Mouse (Mus musculus): Measurements from ENCODE around the gene Larp1. TPM values are rescaled to one million over a fixed set of nuclear protein-coding genes. Genes with fewer than 3 reads are reported as not detected.
"Not testable (repeated sequence)": the region's sequence is repeated elsewhere in the genome, so short reads cannot be mapped to it uniquely, and the experiment has no call there.

Gene Larp1
- polyA plus RNA-seq, 1 experiment, result 54.4 TPM

DNA sequence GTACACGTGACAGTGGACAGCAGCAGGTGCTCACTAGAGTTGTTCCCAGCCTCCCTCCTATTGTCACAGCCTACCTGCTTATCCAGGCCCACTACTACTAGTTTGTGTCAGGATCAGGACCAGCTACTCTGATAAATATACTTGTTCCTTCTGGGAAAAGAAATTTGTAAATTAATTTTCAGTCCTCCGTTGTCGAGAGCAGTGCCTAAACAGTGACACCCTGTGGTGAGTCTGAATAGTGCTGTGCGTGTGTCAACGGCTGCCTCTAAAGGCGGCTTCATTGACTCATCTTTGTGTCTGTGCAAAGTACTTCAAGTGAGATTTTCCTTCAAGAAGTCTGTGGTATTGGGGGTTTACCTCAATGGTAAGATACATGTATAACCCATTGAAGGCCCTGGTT lies 48.6 kb downstream of the Larp1 start:
- DNase-seq, result peak; percentile 39
- no peaks in the 10 kb centered on the region for H3K4me1 ChIP-seq (replicated peaks; ENCODE audit: control insufficient read depth, insufficient read depth, low read length)
- H3K27ac ChIP-seq (ENCODE audit: control insufficient read depth, insufficient read depth, low read length), result no peak overlapping the region
- H3K4me3 ChIP-seq (ENCODE audit: control insufficient read depth, insufficient read depth, low read length), result no peak overlapping the region
- peak; percentile 17; the same call in 1 of the 2 replicates for TF ChIP-seq CTCF (IDR thresholded peaks at IDR 0.05; ENCODE audit: borderline replicate concordance, control insufficient read depth, extremely low read depth, insufficient read depth, low read length, poor library complexity)
- TF ChIP-seq POLR2A (IDR thresholded peaks at IDR 0.05; ENCODE audit: control insufficient read depth, extremely low read depth, insufficient read depth, low read length, poor library complexity), result no peak
- H3K27me3 ChIP-seq (ENCODE audit: control insufficient read depth, insufficient read depth, low read length), result no peaks in the 10 kb centered on the region
- peaks cover 71% of the 10 kb centered on the region for H3K36me3 ChIP-seq (ENCODE audit: control insufficient read depth, insufficient read depth, low read length)
- 54% methylated on average over 6 of the region's 6 CpGs for WGBS

DNA sequence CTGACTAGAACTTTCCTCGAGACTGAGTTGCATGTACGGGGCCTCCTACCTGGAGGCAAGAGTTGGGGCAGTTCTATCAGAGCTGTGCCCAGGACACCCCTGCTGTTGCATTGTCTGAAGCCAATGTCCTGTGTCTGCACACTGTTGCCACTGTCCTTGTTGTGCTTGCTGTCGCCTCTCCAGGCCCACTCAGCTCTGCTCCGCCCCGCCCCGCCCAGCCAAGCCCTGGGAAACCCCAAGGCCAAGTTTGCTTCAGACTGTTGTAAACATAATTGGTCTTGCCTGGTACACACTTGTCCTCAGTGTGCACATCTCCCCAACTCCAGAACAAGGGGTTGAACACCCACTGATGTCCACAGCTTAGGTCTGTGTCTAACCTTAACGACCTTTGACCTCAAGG lies 50.9 kb downstream of the Larp1 start:
- H3K27me3 ChIP-seq (ENCODE audit: control insufficient read depth, insufficient read depth, low read length); H3K4me3 ChIP-seq (ENCODE audit: control insufficient read depth, insufficient read depth, low read length); DNase-seq; H3K4me1 ChIP-seq (replicated peaks; ENCODE audit: control insufficient read depth, insufficient read depth, low read length); H3K27ac ChIP-seq (ENCODE audit: control insufficient read depth, insufficient read depth, low read length): not testable (repeated sequence)
- 95% methylated on average over 7 of the region's 7 CpGs for WGBS
- peaks cover 49% of the 10 kb centered on the region for H3K36me3 ChIP-seq (ENCODE audit: control insufficient read depth, insufficient read depth, low read length)

DNA sequence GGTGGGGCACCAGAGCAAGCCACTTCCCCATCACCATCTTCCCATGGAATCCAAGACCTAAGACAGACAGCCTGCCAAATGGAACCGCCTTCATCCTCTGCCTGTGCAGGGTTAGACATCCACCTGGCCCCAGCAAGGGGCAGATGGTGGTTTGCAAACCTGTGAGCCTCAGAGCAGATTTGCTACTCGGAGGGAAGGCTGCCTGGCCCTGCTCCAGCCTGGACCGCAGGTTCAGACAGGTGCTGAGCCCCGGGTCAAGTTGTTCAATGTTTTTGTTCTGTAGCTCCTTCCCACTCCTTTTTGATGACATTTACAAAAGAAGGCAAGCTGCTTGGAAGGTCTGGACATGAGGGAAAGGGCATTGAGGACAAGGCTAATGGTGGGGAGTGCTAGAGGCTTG lies 52.4 kb downstream of the Larp1 start:
- DNase-seq; H3K27me3 ChIP-seq (ENCODE audit: control insufficient read depth, insufficient read depth, low read length); H3K27ac ChIP-seq (ENCODE audit: control insufficient read depth, insufficient read depth, low read length); H3K4me1 ChIP-seq (replicated peaks; ENCODE audit: control insufficient read depth, insufficient read depth, low read length); H3K4me3 ChIP-seq (ENCODE audit: control insufficient read depth, insufficient read depth, low read length): not testable (repeated sequence)
- H3K36me3 ChIP-seq (ENCODE audit: control insufficient read depth, insufficient read depth, low read length), result peaks cover 39% of the 10 kb centered on the region
- 94% methylated on average over 4 of the region's 4 CpGs for WGBS

DNA sequence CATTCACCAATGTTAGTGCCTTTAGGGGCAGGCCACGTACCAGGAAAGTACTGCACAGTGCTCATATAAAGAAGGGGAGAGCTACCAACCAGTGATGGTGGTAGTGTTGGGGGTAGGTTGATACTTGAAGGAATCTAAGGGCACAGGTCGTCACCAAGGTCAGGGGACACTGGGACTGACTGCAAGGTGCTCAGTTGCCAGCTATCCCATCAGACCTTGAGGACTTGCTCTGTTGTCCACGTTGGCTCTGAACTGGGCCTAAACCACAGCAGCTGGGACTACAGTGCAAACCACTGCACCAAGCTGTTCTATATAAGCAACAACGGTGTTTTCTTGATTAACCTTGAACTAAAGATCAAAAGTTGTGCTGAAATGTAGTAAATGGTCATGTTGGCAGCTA lies 53.7 kb downstream of the Larp1 start:
- H3K27ac ChIP-seq (ENCODE audit: control insufficient read depth, insufficient read depth, low read length), result no peak overlapping the region
- no peak for DNase-seq
- no peak for TF ChIP-seq POLR2A (IDR thresholded peaks at IDR 0.05; ENCODE audit: control insufficient read depth, extremely low read depth, insufficient read depth, low read length, poor library complexity)
- TF ChIP-seq CTCF (IDR thresholded peaks at IDR 0.05; ENCODE audit: borderline replicate concordance, control insufficient read depth, extremely low read depth, insufficient read depth, low read length, poor library complexity), result no peak
- H3K4me1 ChIP-seq (replicated peaks; ENCODE audit: control insufficient read depth, insufficient read depth, low read length), result no peaks in the 10 kb centered on the region
- no peaks in the 10 kb centered on the region for H3K27me3 ChIP-seq (ENCODE audit: control insufficient read depth, insufficient read depth, low read length)
- H3K36me3 ChIP-seq (ENCODE audit: control insufficient read depth, insufficient read depth, low read length), result peaks cover 28% of the 10 kb centered on the region
- 92% methylated on average over 4 of the region's 4 CpGs for WGBS
- H3K4me3 ChIP-seq (ENCODE audit: control insufficient read depth, insufficient read depth, low read length), result no peak overlapping the region

DNA sequence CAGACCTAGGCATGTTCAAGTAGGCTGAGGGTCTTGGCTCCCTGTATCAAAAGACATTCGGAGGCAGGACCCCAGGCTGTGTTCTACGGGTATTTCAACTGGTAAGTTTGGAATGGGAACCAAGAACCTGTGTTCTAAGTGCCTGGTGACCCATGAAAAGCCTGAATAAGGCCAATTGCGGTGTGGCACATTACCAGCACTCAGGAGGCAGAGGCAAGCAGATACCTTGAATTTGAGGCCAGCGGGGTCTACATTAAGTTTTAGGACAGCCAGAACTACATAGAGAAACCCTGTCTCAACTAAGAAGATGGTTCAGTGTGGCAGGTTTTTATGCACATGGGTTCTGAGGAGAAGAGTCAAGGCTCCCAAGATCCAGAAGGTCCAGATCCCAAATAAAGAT lies 56.2 kb downstream of the Larp1 start:
- TF ChIP-seq CTCF (IDR thresholded peaks at IDR 0.05; ENCODE audit: borderline replicate concordance, control insufficient read depth, extremely low read depth, insufficient read depth, low read length, poor library complexity), result no peak
- no peak for TF ChIP-seq POLR2A (IDR thresholded peaks at IDR 0.05; ENCODE audit: control insufficient read depth, extremely low read depth, insufficient read depth, low read length, poor library complexity)
- Histone ChIP-seq H3K36me3 (ENCODE audit: control insufficient read depth, insufficient read depth, low read length) (peaks cover 7% of the 10 kb centered on the region; the same call in 1 of the 2 replicates), H3K4me1 (replicated peaks; ENCODE audit: control insufficient read depth, insufficient read depth, low read length) (no peaks in the 10 kb centered on the region), H3K27ac (ENCODE audit: control insufficient read depth, insufficient read depth, low read length) (no peak overlapping the region), H3K27me3 (ENCODE audit: control insufficient read depth, insufficient read depth, low read length) (no peaks in the 10 kb centered on the region), H3K4me3 (ENCODE audit: control insufficient read depth, insufficient read depth, low read length) (no peak overlapping the region)
- no peak for DNase-seq
- WGBS, result 94% methylated on average over 4 of the region's 4 CpGs

DNA sequence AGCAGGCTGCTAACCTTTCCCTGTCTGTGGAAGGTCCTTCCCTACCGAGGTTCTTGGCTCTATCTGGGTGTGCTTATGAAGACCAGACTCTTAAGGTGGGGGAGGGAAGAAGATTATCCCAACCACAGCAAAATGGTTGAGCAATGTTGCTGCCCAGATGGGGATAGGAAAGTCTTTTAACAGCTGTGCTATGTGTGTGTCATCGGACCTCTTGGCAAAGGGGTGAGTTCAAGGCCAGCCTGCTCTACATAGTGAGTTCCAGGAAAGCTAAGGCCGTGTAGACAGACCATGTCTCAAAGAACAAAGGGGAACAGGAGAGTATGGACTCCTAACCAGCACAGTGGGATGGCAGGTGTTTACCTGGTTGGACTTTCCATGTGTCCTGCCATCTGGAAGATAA lies 64.1 kb downstream of the Larp1 start:
- no peaks in the 10 kb centered on the region for H3K27me3 ChIP-seq (ENCODE audit: control insufficient read depth, insufficient read depth, low read length)
- 84% methylated on average over 3 of the region's 3 CpGs for WGBS
- H3K27ac ChIP-seq (ENCODE audit: control insufficient read depth, insufficient read depth, low read length), result no peak overlapping the region
- DNase-seq, result no peak
- TF ChIP-seq CTCF (IDR thresholded peaks at IDR 0.05; ENCODE audit: borderline replicate concordance, control insufficient read depth, extremely low read depth, insufficient read depth, low read length, poor library complexity), result no peak
- TF ChIP-seq POLR2A (IDR thresholded peaks at IDR 0.05; ENCODE audit: control insufficient read depth, extremely low read depth, insufficient read depth, low read length, poor library complexity), result no peak
- no peaks in the 10 kb centered on the region for H3K36me3 ChIP-seq (ENCODE audit: control insufficient read depth, insufficient read depth, low read length)
- H3K4me1 ChIP-seq (replicated peaks; ENCODE audit: control insufficient read depth, insufficient read depth, low read length), result no peaks in the 10 kb centered on the region
- H3K4me3 ChIP-seq (ENCODE audit: control insufficient read depth, insufficient read depth, low read length), result no peak overlapping the region

DNA sequence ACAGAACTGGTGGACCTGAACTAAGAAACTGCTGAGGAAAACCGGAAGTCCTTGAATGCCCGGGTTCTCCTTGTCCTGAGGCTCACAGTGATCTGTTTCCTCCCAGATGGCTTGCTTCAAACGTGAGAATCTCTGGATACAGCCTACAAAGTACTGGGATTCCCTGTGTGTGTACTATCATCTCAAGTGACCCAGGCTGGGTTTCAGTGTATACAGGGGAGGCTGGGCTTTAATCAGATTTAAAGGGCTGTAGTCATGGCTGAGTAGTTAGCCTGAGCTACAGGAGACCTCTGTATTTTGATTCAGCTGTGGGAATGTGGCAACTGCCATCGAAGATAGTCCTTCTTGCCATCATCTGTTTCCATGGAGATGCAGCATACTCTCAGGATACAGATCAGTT lies 68.4 kb downstream of the Larp1 start:
- H3K27me3 ChIP-seq (ENCODE audit: control insufficient read depth, insufficient read depth, low read length), result no peaks in the 10 kb centered on the region
- H3K27ac ChIP-seq (ENCODE audit: control insufficient read depth, insufficient read depth, low read length), result no peak overlapping the region
- H3K4me1 ChIP-seq (replicated peaks; ENCODE audit: control insufficient read depth, insufficient read depth, low read length), result no peaks in the 10 kb centered on the region
- H3K4me3 ChIP-seq (ENCODE audit: control insufficient read depth, insufficient read depth, low read length), result no peak overlapping the region
- 84% methylated on average over 4 of the region's 4 CpGs for WGBS
- H3K36me3 ChIP-seq (ENCODE audit: control insufficient read depth, insufficient read depth, low read length), result no peaks in the 10 kb centered on the region
- TF ChIP-seq POLR2A (IDR thresholded peaks at IDR 0.05; ENCODE audit: control insufficient read depth, extremely low read depth, insufficient read depth, low read length, poor library complexity), result no peak
- TF ChIP-seq CTCF (IDR thresholded peaks at IDR 0.05; ENCODE audit: borderline replicate concordance, control insufficient read depth, extremely low read depth, insufficient read depth, low read length, poor library complexity), result no peak
- DNase-seq, result no peak

Measured in thymus, adult 2 months (tissue).